Mouse (Mus musculus): Measurements from ENCODE around the gene Eif4ebp2.
A peak's percentile ranks its signal among the peaks of the same experiment; 100 is the strongest.

The Eif4ebp2 gene

DNA sequence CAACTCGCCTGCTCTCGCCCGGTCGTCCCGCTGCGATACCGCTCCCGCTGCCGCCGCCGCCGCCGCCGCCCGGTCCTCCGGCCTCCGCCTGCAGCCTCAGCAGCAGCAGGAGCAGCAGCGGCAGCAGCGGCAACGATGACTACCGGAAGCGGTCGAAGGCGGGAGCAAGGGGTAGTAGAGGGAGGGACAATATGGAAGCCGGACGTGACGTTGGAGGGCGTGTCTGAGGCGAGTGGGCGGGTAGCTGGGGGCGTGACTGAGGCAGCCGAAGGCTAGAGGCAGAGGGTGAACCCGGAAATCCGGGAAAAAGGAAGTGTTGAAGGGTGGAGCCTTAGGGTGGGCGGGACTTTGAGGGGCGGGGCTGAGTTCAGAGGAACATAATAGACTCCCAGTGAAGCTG lies at the start of gene Eif4ebp2:
Gene Eif4ebp2, minus strand, starts transcription at position 17 of the 400 bp plus-strand sequence.
- peak; percentile 98 for DNase-seq (ENCODE audit: low spot score)

GRCm38 (mm10) chr10:61500756-61501155 lies 48.3 kb upstream of the Eif4ebp2 start:
- DNase-seq (ENCODE audit: low spot score) = no peak

GRCm38 (mm10) chr10:61499505-61500466 lies 47.3 kb upstream of the Eif4ebp2 start:
- no peak for DNase-seq (ENCODE audit: low spot score)

GRCm38 (mm10) chr10:61496231-61496630 lies 43.8 kb upstream of the Eif4ebp2 start:
- DNase-seq (ENCODE audit: low spot score) = no peak

GRCm38 (mm10) chr10:61495461-61495860 lies 43.0 kb upstream of the Eif4ebp2 start:
- DNase-seq (ENCODE audit: low spot score) = no peak

- peak; percentile 84 for DNase-seq (ENCODE audit: low spot score)
Measured at GRCm38 (mm10) chr10:61492040-61492439, 39.6 kb upstream of the Eif4ebp2 start.

DNA sequence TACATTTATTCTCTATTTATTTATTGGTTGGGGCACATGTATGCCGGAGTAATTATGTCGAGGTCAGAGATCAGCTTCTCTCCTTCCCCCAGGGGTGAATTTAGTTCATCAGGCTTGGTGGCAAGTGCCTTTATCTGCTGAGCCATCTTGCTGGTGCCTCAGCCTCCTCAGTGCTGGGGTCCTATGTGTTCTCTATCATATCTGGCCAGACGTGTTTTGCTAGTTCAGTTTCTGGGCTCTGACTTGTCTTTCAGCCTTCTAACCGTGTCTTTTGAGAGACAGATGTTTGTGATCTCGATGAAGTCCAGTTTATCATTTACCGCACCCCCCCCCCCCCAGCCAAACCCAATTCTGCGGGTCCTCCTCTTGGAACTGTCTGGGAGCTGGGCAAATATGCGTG lies 39.1 kb upstream of the Eif4ebp2 start:
- DNase-seq (ENCODE audit: low spot score) = no peak

DNA sequence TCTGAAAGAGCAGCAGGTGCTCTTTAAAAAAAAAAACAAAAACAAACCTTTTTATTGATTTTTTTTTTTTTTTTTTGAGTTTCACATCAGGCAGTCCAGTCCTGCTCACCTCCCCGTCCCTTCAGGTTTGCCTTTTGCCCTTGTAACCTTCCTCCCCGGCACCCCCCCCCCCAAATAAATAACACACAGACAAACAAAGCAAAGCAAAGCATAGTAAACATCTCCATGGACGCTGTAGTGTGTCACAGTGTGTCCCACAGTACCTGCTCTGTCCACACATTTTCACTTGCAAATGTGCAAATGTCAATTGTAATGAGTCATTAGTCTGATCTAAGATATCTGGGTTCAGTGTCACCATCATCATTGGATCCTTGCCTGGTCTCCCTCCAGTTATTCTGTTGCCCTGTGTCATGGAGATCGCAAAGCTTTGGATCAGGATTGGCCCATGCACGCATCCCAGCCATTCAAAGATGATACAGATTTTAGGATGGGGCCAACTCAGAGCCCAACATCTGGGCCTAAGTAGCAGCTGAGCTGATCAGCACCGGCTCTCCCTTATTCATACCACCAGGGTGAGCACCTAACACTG lies 36.2 kb upstream of the Eif4ebp2 start:
- DNase-seq (ENCODE audit: low spot score) = no peak

DNA sequence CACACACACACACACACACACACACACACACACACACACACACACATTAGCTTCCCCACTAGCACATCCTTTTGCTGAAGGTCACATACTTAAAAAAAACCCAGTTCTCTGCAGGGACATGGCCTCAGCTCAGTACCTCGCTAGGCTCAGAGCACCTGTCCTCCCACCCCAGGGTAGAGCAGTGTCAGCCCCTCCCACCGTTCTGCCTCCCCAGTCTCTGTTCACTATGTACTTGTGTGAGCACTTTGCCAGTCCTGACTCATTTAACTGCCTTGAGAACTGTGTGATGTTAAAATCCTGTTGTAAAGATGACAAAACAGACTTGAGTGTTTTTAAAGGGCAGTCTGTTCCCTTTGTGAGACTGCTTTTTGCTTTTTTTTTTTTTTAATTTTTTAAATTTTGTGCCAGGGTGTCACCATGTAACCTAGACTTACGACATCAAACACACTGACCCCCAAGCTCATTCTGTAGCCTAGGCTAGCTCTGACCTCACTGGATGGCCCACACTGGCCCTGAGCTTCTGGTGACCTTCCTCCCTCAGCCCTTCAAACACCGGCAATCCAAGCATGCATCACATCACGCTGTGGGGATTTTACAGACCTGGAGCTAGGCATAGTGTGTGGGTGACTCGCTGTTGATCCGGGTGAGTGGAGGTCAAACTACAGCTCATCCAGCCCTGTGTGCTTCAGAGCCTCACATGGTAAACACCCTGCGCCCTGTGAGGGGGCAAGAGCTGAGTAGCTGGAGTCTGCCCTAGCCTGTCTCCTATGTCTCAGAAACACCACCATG lies 34.3 kb upstream of the Eif4ebp2 start:
- no peak for DNase-seq (ENCODE audit: low spot score)

DNA sequence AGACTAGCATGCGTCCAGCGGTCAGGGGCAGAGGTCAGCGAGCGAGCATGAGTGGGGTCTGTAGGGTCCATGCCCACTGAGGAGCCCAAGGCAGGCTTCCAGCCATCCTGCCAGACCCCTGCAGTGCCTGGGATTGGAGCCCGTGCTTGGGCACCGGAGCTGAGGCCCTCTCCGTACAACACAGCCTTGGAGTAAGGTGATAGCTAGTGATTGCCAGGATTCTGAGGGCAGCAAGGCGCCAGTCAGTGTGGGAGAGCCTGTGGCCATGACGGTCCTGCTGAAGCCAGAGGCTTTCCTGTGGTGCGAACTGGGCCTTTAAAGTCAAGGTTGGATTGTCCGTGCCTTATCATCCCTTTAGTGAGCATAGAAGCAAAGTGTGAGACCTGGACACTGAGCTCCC lies 32.3 kb upstream of the Eif4ebp2 start:
- no peak for DNase-seq (ENCODE audit: low spot score)

GRCm38 (mm10) chr10:61482771-61483170 lies 30.3 kb upstream of the Eif4ebp2 start:
- DNase-seq (ENCODE audit: low spot score) = no peak

- no peak for DNase-seq (ENCODE audit: low spot score)
Measured at GRCm38 (mm10) chr10:61480488-61480887, 28.0 kb upstream of the Eif4ebp2 start.

- DNase-seq (ENCODE audit: low spot score) = peak; percentile 1
Measured at GRCm38 (mm10) chr10:61479927-61480326, 27.5 kb upstream of the Eif4ebp2 start.

DNA sequence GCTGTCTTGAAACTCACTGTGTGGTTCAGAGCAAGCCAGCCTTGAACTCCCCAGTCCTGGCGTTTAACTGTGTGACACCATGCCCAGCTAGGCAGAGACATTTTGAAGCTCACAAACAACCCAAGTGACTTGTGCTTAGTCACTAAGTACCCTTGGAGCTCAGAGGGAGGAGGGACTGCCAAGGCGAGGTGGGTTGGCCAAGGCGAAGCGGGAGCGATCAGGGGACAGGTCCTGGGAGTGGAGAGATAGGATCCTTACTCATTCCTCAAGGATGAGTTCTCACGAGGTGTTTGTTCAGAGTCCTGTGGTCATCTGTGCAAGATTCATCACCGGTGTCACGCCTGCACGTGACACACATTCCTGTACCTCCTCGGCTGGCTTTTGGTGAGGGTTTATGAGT lies 27.0 kb upstream of the Eif4ebp2 start:
- peak; percentile 1 for DNase-seq (ENCODE audit: low spot score)

DNA sequence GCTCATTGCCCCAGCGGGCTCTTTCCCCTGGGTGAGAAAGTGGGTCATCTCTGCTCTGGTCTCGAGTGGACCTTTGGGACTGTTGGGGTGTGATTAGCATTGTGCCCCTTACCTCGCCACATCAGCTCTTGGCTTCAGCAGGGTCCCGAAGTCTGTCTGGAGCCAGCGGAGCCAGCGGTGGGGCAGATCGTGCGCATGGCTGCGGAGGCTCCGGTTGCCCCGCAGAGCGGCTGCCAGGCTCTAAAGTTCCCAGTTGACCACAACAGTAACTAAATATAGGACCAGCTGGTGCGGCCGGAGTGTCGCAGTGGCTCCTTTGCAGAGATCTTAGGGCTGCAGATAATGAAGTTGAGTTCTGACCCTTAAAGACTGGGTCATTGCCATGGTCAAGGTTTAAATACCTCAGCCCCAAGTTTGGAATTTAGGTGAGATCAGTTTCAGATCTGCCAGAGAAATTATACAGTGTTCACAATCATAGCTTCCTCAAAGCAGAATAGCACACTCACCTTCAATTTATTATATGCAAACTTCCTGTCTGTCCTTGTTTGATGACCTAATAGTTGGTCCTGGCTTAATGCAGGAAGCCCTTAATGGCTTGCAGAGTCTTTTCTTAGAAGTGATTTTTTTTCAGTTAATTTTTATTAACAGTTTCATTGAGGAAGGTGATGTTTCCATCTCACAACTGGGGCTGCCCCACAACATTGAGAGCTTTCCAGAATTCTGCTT lies 24.1 kb upstream of the Eif4ebp2 start:
- DNase-seq (ENCODE audit: low spot score) = peak; percentile 2

- peak; percentile 93 for DNase-seq (ENCODE audit: low spot score)
Measured at GRCm38 (mm10) chr10:61475594-61476439, 23.4 kb upstream of the Eif4ebp2 start, which contains the start of gene Lrrc20. Gene Lrrc20, plus strand, starts transcription at chr10:61475801.

- peak; percentile 3 for DNase-seq (ENCODE audit: low spot score)
Measured at GRCm38 (mm10) chr10:61474344-61474743, 21.9 kb upstream of the Eif4ebp2 start.

DNA sequence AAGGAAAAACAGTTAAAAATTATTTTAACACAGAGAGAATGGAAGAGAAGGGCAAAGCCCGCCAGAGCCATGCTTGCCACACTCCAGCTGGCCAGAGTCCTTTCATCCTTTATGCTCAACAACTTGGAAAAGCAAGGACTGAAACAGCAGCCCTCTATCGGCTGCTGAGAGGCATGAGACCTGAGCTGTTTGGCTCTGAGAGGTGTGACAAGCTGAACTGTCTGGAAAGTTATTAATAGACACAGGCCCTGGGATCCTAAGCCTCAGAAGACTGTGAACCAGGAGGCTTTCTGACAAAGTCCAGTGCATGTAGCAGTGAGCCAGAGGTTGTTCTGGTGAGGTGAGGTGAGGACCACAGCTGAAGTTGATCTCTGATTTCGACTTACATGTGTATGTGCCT lies 21.2 kb upstream of the Eif4ebp2 start:
- DNase-seq (ENCODE audit: low spot score) = peak; percentile 1

- no peak for DNase-seq (ENCODE audit: low spot score)
Measured at GRCm38 (mm10) chr10:61468900-61469299, 16.4 kb upstream of the Eif4ebp2 start.

- DNase-seq (ENCODE audit: low spot score) = no peak
Measured at GRCm38 (mm10) chr10:61466873-61467272, 14.4 kb upstream of the Eif4ebp2 start.

- no peak for DNase-seq (ENCODE audit: low spot score)
Measured at GRCm38 (mm10) chr10:61466242-61466641, 13.8 kb upstream of the Eif4ebp2 start.

All from adipocyte (in vitro differentiated cells).